Mouse (Mus musculus): ENCODE results near the gene Cux2. TPM values are rescaled to one million over a fixed set of nuclear protein-coding genes. Genes with fewer than 3 reads are reported as not detected.

Gene Cux2
- polyA plus RNA-seq, 1 experiment from 2014 or later, result 2.7 TPM

DNA sequence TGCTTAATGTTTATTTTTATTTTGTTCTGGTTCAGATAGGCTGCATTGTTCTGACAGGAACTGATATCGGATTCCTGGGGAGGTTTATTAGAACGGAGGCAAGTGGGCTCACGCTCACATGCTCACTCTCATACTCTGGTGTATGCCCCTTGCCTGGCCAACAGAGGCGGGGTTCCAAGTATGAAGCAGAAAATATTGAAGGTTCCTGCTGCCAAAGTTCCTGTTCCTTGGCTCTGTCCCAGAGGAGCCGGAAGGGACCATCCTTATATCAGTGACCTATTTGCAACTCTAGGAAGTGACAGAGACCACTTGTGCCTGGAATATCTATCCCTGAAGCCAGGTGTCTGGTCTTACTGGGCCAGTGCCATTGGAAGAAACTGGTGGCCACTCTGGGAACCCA lies 94.1 kb downstream of the Cux2 start:
- Histone ChIP-seq H3K9me3 (replicated peaks) (no peaks in the 10 kb centered on the region), H3K9ac (no peak overlapping the region), H3K36me3 (no peaks in the 10 kb centered on the region), H3K27me3 (replicated peaks) (no peaks in the 10 kb centered on the region), H3K27ac (no peak overlapping the region), H3K4me1 (no peaks in the 10 kb centered on the region), H3K4me3 (no peak overlapping the region), H3K4me2 (no peak overlapping the region)
- 68% methylated on average over 5 of the region's 5 CpGs for WGBS (ENCODE audit: insufficient replicate concordance)
- ATAC-seq, result no peak

DNA sequence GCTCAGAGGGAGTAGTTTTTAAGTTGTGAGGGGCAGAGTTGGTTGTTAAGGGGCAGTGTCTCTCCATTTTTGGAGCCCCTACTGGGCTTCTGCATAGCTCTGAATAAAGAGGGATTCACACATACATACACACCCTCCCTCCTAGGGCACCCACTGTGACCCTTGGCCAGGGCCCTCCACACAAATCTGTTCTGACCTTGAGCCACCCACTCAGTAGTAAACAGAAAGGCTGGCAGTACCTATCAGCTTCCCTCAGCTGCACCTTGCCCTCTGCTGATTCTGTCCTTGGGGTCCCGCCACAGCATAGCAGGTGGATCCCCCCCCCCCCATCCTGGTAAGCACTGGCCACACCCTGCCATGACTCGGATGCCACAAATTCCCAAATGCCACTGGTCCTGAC lies 99.7 kb downstream of the Cux2 start:
- H3K9me3 ChIP-seq (replicated peaks), result no peaks in the 10 kb centered on the region
- no peak overlapping the region for H3K27ac ChIP-seq
- peak; percentile 58 for ATAC-seq
- no peaks in the 10 kb centered on the region for H3K36me3 ChIP-seq
- H3K27me3 ChIP-seq (replicated peaks), result peaks cover 40% of the 10 kb centered on the region
- no peak overlapping the region for H3K9ac ChIP-seq
- H3K4me1 ChIP-seq, result peaks cover 8% of the 10 kb centered on the region
- no peak overlapping the region for H3K4me2 ChIP-seq
- WGBS (ENCODE audit: insufficient replicate concordance), result 63% methylated on average over 2 of the region's 2 CpGs
- no peak overlapping the region for H3K4me3 ChIP-seq

DNA sequence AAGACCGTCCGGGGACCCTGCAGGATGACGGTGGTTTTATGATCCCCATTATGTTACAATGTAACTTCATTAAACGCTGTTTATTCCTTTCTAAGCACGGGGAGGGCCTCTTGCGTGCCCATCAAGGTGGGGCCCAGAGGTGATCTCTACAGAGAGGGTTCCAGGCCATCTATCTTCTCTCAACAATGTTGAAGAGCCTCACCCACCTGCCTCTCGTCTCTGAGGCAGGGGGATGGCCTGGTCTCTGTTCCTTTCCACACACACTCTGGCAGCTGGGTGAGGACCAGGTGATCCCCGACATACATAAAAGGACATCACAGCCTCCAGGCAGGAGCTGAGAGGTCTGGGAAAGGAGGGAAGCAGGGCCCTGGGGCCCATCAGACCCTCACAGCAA lies 100.9 kb downstream of the Cux2 start:
- Histone ChIP-seq H3K4me3 (0 out of 2 replicates have a peak overlapping the region, but pooled peaks have one; percentile 6), H3K4me1 (peaks cover 8% of the 10 kb centered on the region), H3K27ac (0 out of 2 replicates have a peak overlapping the region, but pooled peaks have one; percentile 16), H3K4me2 (peak overlapping the region; percentile 46), H3K9ac (no peak overlapping the region), H3K36me3 (no peaks in the 10 kb centered on the region), H3K9me3 (replicated peaks) (no peaks in the 10 kb centered on the region), H3K27me3 (replicated peaks) (peaks cover 40% of the 10 kb centered on the region)
- no peak for ATAC-seq
- 47% methylated on average over 8 of the region's 8 CpGs for WGBS (ENCODE audit: insufficient replicate concordance)

DNA sequence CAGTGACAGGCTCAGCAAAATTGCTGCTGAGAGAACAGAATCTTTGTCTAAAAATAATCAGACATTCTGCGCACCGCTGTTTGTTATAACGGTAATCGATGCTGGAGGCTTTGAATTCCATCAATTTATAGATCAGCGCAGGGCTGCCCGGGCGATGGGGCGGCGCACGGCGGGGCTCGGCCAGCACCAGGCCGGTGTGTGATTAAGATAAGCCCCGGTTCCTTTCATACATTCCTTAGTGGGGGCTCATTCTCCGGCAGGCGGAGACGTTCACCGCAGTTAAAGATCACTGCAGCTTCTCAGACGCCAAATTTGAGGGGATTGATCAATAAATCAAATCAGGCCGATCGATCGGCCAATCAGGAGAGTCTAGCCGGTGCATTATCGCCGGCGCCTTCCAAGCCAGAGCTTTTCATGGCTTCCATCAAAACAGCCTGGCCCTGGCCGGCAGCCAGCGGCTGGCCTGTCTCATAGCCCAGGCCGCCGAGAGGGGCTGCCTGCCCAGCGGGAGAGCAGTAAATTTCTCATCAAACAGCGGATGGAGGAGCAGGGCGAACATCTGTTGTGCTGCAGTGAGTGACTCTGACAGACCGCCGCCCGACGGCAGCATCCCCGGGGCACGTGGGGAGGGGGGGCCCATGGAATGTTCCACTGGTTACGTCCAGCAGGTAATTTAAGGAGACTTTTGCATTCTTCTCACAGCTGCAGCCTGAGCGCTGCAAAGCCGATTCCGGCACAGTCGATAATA lies 101.4 kb downstream of the Cux2 start:
- no peak for ATAC-seq
- 13% methylated on average over 44 of the region's 44 CpGs for WGBS (ENCODE audit: insufficient replicate concordance)
- Histone ChIP-seq H3K27ac (0 out of 2 replicates have a peak overlapping the region, but pooled peaks have one; percentile 16), H3K4me1 (peaks cover 8% of the 10 kb centered on the region), H3K4me3 (peak overlapping the region; percentile 6; the same call in 1 of the 2 replicates), H3K9ac (no peak overlapping the region), H3K36me3 (no peaks in the 10 kb centered on the region), H3K9me3 (replicated peaks) (no peaks in the 10 kb centered on the region), H3K27me3 (replicated peaks) (peaks cover 40% of the 10 kb centered on the region), H3K4me2 (peak overlapping the region; percentile 46)

DNA sequence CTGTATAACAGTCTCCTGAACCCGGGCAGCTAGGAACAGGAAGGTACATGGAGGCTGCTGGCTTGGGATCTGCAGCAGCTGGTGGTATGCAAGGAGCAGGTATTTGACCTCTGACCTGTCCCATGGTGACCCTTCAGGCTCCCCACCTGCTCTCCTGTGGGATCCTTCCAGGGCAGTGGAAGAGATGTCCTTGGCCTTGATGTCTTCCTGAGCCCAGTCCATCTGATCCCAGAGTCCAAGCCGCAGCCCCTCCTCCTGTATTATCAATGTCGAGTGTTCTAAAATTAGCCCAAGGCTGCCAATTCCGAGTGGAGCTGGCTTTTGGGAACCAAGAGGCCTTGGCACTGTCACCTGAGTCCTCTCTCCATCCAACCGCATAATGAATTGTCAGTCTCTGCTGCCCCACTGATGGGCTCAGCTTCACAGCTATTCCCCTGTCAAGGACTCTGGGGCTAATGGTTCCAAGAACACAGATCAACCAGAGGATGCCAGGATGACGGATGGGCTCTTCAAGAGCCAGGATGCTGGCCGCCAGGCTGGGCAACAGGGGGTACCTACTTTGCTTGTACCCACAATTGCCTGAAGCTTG lies 103.2 kb downstream of the Cux2 start:
- Histone ChIP-seq H3K36me3 (no peaks in the 10 kb centered on the region), H3K4me3 (no peak overlapping the region), H3K9ac (no peak overlapping the region), H3K27me3 (replicated peaks) (peaks cover 40% of the 10 kb centered on the region), H3K9me3 (replicated peaks) (no peaks in the 10 kb centered on the region), H3K4me1 (peaks cover 8% of the 10 kb centered on the region), H3K27ac (no peak overlapping the region), H3K4me2 (no peak overlapping the region)
- ATAC-seq, result no peak
- WGBS (ENCODE audit: insufficient replicate concordance), result 60% methylated on average over 7 of the region's 7 CpGs

DNA sequence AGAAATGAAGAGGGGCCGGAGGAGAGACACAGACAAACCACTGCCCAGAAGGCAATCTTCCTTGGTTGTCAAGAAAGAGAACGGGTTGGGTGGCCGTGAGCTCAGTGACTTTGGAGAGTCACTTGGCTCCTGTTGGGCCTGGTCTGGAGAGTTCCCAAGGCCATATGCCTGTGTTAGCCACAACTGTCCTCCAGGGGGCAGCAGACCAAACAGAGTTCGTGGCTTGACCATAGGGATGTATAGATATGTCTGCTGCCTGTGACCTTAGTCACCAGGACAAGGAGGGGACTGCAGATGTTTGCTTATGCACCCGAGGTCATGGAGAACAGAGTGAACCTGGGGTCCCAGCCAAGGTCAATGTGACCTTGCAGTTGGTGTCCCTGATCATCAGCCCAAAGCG lies 104.1 kb downstream of the Cux2 start:
- 40% methylated on average over 6 of the region's 6 CpGs for WGBS (ENCODE audit: insufficient replicate concordance)
- peaks cover 8% of the 10 kb centered on the region for H3K4me1 ChIP-seq

DNA sequence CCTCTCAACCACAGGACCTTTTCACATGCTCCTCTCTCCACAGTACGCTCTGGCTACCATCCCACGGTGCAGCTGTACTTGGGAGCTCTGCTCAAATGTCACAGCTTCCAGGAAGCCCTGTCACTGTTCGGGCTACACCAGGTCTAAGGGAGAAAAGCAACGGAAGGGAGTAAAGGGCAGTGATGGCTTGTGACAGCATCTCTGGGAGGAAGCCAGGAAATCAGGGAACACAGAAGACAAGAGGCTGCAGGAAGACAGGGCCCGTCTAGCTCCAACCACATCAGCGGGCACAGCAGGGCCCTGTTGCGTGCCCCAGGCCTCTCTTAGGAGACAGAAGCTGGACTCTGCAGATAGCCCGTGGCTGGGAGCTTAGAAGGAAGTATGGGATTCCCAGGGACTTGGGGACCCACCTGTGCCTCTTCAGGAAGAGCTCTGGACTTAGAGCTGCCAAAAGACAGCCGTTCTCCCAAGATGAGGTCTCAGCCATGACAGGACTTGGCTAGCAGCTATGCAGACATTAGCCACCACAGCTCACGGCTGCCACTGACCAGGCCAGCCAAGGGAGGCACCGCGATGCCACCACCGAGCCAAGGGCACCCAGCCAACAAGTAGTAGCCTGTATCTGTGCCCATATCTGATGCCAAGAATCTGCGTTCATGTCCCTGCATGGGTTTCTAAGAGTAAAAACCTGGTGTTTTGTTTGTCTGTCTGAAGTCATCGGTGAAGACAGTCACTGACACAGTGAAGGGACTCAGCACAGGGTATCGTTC lies 105.7 kb downstream of the Cux2 start:
- H3K9me3 ChIP-seq (replicated peaks), result no peaks in the 10 kb centered on the region
- H3K4me2 ChIP-seq, result no peak overlapping the region
- peaks cover 4% of the 10 kb centered on the region; the same call in 1 of the 2 replicates for H3K4me1 ChIP-seq
- no peak overlapping the region for H3K9ac ChIP-seq
- no peak overlapping the region for H3K27ac ChIP-seq
- H3K27me3 ChIP-seq (replicated peaks), result peaks cover 28% of the 10 kb centered on the region
- H3K4me3 ChIP-seq, result no peak overlapping the region
- ATAC-seq, result no peak
- WGBS (ENCODE audit: insufficient replicate concordance), result 82% methylated on average over 16 of the region's 16 CpGs
- H3K36me3 ChIP-seq, result no peaks in the 10 kb centered on the region

More for the DNA sequence above, 104.1 kb downstream of the Cux2 start:
- H3K27me3 ChIP-seq (replicated peaks), result peaks cover 40% of the 10 kb centered on the region
- H3K9me3 ChIP-seq (replicated peaks), result no peaks in the 10 kb centered on the region
- no peak overlapping the region for H3K9ac ChIP-seq
- H3K4me3 ChIP-seq, result no peak overlapping the region
- no peak overlapping the region for H3K27ac ChIP-seq
- ATAC-seq, result no peak
- H3K4me2 ChIP-seq, result no peak overlapping the region
- H3K36me3 ChIP-seq, result no peaks in the 10 kb centered on the region

DNA sequence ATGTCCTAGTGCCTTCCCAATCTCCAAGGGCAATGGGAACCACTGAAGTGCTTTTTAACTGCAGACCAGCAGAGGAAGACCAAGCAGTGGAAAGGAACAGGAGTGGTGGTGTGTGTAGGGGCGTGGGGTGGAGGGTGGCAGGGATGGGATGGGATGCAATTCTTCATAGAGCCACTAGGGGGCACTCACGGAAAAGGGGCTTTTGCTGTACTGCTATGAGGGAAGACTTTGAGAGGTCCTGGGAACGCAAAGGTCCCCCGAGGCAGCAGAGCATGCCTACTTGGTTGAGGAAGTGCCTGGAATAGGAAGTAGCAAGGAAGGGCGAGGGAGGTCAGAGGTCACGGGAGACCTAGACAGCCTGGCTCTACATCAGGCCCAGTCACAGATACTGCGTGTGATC lies 106.4 kb downstream of the Cux2 start:
- Histone ChIP-seq H3K4me2 (no peak overlapping the region), H3K27ac (no peak overlapping the region), H3K9ac (no peak overlapping the region), H3K4me3 (no peak overlapping the region), H3K36me3 (no peaks in the 10 kb centered on the region), H3K4me1 (peaks cover 4% of the 10 kb centered on the region; the same call in 1 of the 2 replicates), H3K27me3 (replicated peaks) (peaks cover 21% of the 10 kb centered on the region), H3K9me3 (replicated peaks) (no peaks in the 10 kb centered on the region)
- ATAC-seq, result no peak
- 41% methylated on average over 7 of the region's 7 CpGs for WGBS (ENCODE audit: insufficient replicate concordance)

DNA sequence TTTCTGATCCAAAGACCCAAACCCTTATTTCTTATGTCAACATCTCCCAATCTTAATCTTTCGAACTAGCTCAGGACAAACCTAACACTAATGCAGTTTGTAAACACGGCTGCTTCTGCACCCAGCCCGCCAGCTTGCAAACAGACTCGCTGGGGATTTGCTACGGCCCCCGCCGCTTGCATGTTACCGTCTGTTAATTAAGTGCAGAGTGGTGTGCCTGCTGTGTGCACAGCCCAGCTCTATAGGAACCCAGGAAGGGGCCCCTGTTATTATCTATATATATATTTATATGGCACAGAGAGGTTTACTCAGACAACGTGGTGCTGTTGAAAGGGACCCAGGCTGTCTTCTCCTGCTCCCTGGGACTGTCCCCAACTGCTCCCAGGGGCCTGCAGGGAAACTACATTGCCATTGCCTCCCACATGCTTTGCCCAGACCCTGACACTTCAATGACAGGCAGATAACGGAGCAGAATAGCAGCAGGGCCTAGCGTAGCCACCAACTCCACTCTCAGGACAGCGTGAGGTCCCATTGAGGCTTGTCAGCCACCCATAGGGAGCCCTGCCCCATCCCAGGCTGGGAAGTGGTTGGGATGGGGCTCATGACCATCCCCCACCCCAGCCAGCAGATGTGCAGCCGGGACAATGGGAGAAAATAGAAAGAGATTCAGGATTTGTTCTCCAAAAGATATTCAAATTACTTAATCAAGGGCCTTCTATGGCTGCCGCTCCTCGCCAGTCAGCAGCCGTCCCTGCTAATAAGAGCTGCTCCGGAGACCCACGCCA lies 111.6 kb downstream of the Cux2 start:
- no peak for ATAC-seq

DNA sequence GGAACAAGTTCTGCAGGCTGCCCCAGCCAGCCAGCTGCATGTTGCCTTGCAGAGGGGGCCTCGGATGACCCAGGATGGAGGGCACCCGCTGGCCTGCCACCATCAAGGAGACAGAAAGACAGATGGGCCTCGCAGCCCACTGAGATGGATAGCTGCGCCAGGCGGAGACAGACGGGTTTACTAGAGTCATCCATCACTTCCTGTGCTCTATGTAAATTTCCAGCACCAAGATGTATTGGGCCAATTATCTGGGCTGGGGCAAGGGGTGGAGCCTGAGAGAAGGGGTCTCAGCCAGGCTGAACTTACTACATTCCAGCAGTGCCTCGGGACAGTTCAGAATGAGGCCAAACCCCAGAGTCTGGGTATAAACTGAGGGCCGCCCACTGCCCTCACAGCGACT lies 119.6 kb downstream of the Cux2 start:
- Histone ChIP-seq H3K36me3 (no peaks in the 10 kb centered on the region), H3K9ac (no peak overlapping the region), H3K4me3 (no peak overlapping the region), H3K4me2 (no peak overlapping the region), H3K9me3 (replicated peaks) (no peaks in the 10 kb centered on the region), H3K27me3 (replicated peaks) (peaks cover 31% of the 10 kb centered on the region), H3K27ac (no peak overlapping the region; the same call in 1 of the 2 replicates), H3K4me1 (0 out of 2 replicates have a peak, but pooled peaks cover 4% of the 10 kb centered on the region)
- WGBS (ENCODE audit: insufficient replicate concordance), result 65% methylated on average over 9 of the region's 9 CpGs
- no peak for ATAC-seq

More for the DNA sequence above, 111.6 kb downstream of the Cux2 start:
- H3K27me3 ChIP-seq (replicated peaks), result peaks cover 28% of the 10 kb centered on the region
- H3K4me3 ChIP-seq, result no peak overlapping the region
- no peaks in the 10 kb centered on the region for H3K4me1 ChIP-seq
- no peak overlapping the region for H3K9ac ChIP-seq
- no peaks in the 10 kb centered on the region for H3K36me3 ChIP-seq
- no peaks in the 10 kb centered on the region for H3K9me3 ChIP-seq (replicated peaks)
- WGBS (ENCODE audit: insufficient replicate concordance), result 49% methylated on average over 18 of the region's 18 CpGs
- no peak overlapping the region for H3K27ac ChIP-seq
- H3K4me2 ChIP-seq, result no peak overlapping the region

DNA sequence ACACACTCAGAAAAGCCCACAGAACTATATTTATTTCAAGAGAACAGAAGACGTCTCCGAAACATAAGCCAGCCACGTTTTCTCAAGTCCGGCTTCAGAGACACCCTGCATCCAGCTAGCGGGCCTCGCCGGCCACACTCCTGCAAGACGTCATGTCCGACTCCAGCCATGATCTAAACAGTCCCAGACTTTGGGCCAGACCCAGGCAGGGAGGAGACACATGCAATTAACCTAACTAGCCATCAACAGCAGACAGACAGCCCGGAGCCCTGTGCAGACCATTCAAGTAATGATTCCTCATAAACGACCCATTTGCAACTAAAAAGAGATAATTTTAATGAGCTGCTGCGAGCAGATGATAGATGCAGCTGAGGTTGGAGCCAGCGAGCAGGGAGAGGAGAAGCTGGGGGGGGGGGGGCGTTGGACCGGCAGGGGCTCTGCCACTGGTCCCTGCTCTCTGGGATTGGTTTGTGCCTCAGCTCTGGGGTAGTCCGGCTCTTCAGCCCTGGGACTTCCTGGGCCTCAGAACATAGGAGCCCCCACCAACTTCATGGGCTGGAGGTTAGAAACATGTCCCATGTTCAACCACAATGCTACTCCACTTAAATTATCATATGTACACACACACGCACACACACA lies 121.4 kb downstream of the Cux2 start:
- Histone ChIP-seq H3K4me2 (no peak overlapping the region), H3K27me3 (replicated peaks) (peaks cover 36% of the 10 kb centered on the region), H3K4me1 (0 out of 2 replicates have a peak, but pooled peaks cover 4% of the 10 kb centered on the region), H3K36me3 (no peaks in the 10 kb centered on the region), H3K27ac (no peak overlapping the region), H3K4me3 (no peak overlapping the region), H3K9ac (no peak overlapping the region), H3K9me3 (replicated peaks) (no peaks in the 10 kb centered on the region)
- no peak for ATAC-seq
- 60% methylated on average over 16 of the region's 17 CpGs for WGBS (ENCODE audit: insufficient replicate concordance)
